Comparison of ENCODE assay signal across 9 mouse cellular contexts in genomic region chr2:11266294-11266693, GRCm38 (mm10).
DNase-seq lines count a peak whose midpoint lies in the region; ATAC-seq lines count a peak whose summit lies in the region.
"Had no signal": no experiment of that assay in that cellular context is flagged by ENCODE, and none has a peak within 500 bp of the region (broad histone marks: within the 10 kb centered on the region; RNA-seq: fewer than 3 reads in every experiment).

No protein-coding gene starts in this region.

- H3K9ac ChIP-seq in forebrain, embryonic 14.5 days (ENCODE audit: low read length): no peak overlapping the region
- H3K9ac ChIP-seq: neural tube, embryonic 13.5 days had no signal

- peak; percentile 6 to 7 for DNase-seq in left cerebral cortex, postnatal 14 days (ENCODE audit: low spot score in 2 of 2)
- no peak for DNase-seq in left cerebral cortex, postnatal 36 days (ENCODE audit: low spot score in 2 of 2)
- DNase-seq in NIH3T3 (ENCODE audit: low read depth): peak; percentile 6
- DNase-seq in kidney, postnatal 36 days: peak; percentile 13 to 58
- DNase-seq in testis, postnatal 10 days (ENCODE audit: low spot score): peak; percentile 57
- no peak for DNase-seq in forebrain, embryonic 14.5 days (ENCODE audit: low spot score)
- no peak for DNase-seq in ovary, adult 18-20 months (ENCODE audit: low spot score)
- DNase-seq in layer of hippocampus, postnatal 25 days (ENCODE audit: extremely low spot score in 1 of 2, low spot score in 1 of 2): no peak

- H3K27me3 ChIP-seq in forebrain, embryonic 14.5 days (replicated peaks; ENCODE audit: control insufficient read depth, insufficient read depth, low read length): no peaks in the 10 kb centered on the region
- H3K27me3 ChIP-seq: neural tube, embryonic 13.5 days had no signal

- no peaks in the 10 kb centered on the region for H3K4me1 ChIP-seq in forebrain, embryonic 14.5 days (ENCODE audit: control insufficient read depth, insufficient read depth, low read length)

- no peaks in the 10 kb centered on the region for H3K9me3 ChIP-seq in forebrain, embryonic 14.5 days (replicated peaks; ENCODE audit: control insufficient read depth, low read length)
- H3K9me3 ChIP-seq: neural tube, embryonic 13.5 days had no signal

- no peak overlapping the region for H3K4me3 ChIP-seq in forebrain, embryonic 14.5 days (ENCODE audit: low read depth, low read length)
- H3K4me3 ChIP-seq: neural tube, embryonic 13.5 days had no signal

- intact Hi-C loops in left cerebral cortex, postnatal 14 days (cut with DNase I): no loop called here
- intact Hi-C loops in left cerebral cortex, postnatal 36 days (cut with DNase I): no loop called here

- ATAC-seq in forebrain, embryonic 14.5 days: no peak

- H3K36me3 ChIP-seq in forebrain, embryonic 14.5 days (ENCODE audit: control insufficient read depth, insufficient read depth, low read length): no peaks in the 10 kb centered on the region
- H3K36me3 ChIP-seq: neural tube, embryonic 13.5 days had no signal

- H3K27ac ChIP-seq in forebrain, embryonic 14.5 days (ENCODE audit: low read depth, low read length): no peak overlapping the region
- H3K27ac ChIP-seq: neural tube, embryonic 13.5 days had no signal

- H3K4me2 ChIP-seq in forebrain, embryonic 14.5 days (ENCODE audit: low read length): no peak overlapping the region
- H3K4me2 ChIP-seq: neural tube, embryonic 13.5 days had no signal

- WGBS in forebrain, embryonic 14.5 days: 69% methylated on average over 5 of the region's 5 CpGs

Comparison
In these comparisons a context has a peak if more than half of its experiments do, and no peak if none do; other contexts are left out.
1. DNase-seq: peak in left cerebral cortex, postnatal 14 days (2 of 2), NIH3T3 (single experiment), kidney, postnatal 36 days (2 of 2) and testis, postnatal 10 days (single experiment); none in left cerebral cortex, postnatal 36 days (0 of 2), forebrain, embryonic 14.5 days (single experiment), ovary, adult 18-20 months (single experiment) and layer of hippocampus, postnatal 25 days (0 of 2).